Mouse (Mus musculus) CH12.LX (cell line): ENCODE measurements around the gene Gm43064. TPM values are rescaled to one million over a fixed set of nuclear protein-coding genes. Genes with fewer than 3 reads are reported as not detected.
A peak's percentile ranks its signal among the peaks of the same experiment; 100 is the strongest.
"Not testable (repeated sequence)": the region's sequence is repeated elsewhere in the genome, so short reads cannot be mapped to it uniquely, and the experiment has no call there.

Experiments
- DNase-seq: peaks from one replicate; pipeline ENCODE4 v3.0.0-alpha.2; 2013; ENCODE audit errors: extremely low read depth
- H3K27ac ChIP-seq: 2 replicates; pipeline ENCODE4 v1.5.1; 2012; ENCODE audit warnings: low read depth, mild to moderate bottlenecking, control low read depth, moderate library complexity; ENCODE audit not compliant: insufficient read depth
- H3K27me3 ChIP-seq: replicated peaks from 2 replicates; pipeline ENCODE3; 2012; ENCODE audit warnings: inconsistent platforms
- H3K36me3 ChIP-seq, 2 experiments: replicated peaks in 1 of 2; 2 replicates each; pipeline versions ENCODE3 to v1.6.1; 2012; ENCODE audit warnings: inconsistent platforms in 1 of 2, low read length in 1 of 2, mild to moderate bottlenecking in 1 of 2, mixed read lengths in 1 of 2, moderate library complexity in 1 of 2; ENCODE audit not compliant: control insufficient read depth in 1 of 2, insufficient read depth in 1 of 2
- H3K4me1 ChIP-seq, 2 experiments: 2 replicates each; pipeline ENCODE4 v1.6.1; 2012; ENCODE audit warnings: inconsistent platforms in 1 of 2, moderate library complexity in 1 of 2; ENCODE audit not compliant: insufficient read depth in 2 of 2, control insufficient read depth in 1 of 2
- H3K4me2 ChIP-seq: 2 replicates; pipeline ENCODE4 v1.6.1; 2012; ENCODE audit warnings: low read depth, mild to moderate bottlenecking, control low read depth; ENCODE audit not compliant: poor library complexity, insufficient read depth, severe bottlenecking
- H3K4me3 ChIP-seq, 3 experiments: fragments of 150-350 bp in 1 of 3; sonication (generic) in 1 of 3; replicated peaks in 1 of 3; 2 replicates each; pipeline versions ENCODE3 to v1.5.1; 2011 to 2012; ENCODE audit warnings: low read depth in 2 of 3, low read length in 2 of 3, mild to moderate bottlenecking in 2 of 3, moderate library complexity in 2 of 3, control low read depth in 1 of 3, improper control_type of control experiment in 1 of 3, inconsistent platforms in 1 of 3, mixed read lengths in 1 of 3; ENCODE audit not compliant: poor library complexity in 1 of 3
- H3K79me2 ChIP-seq: replicated peaks from 2 replicates; pipeline ENCODE4 v1.6.1; 2012; ENCODE audit warnings: mild to moderate bottlenecking, moderate library complexity; ENCODE audit not compliant: control insufficient read depth, poor library complexity, insufficient read depth, severe bottlenecking; ENCODE audit errors: extremely low read depth
- H3K9ac ChIP-seq: 2 replicates; pipeline ENCODE4 v1.6.1; 2012; ENCODE audit warnings: low read depth, mild to moderate bottlenecking, control low read depth, moderate library complexity; ENCODE audit not compliant: insufficient read depth
- H3K9me3 ChIP-seq: replicated peaks from 2 replicates; pipeline ENCODE3; 2012; ENCODE audit warnings: low read length, inconsistent platforms, mixed read lengths
- BHLHE40 ChIP-seq: IDR thresholded peaks from 2 replicates; pipeline ENCODE4 v1.6.1; 2011; ENCODE audit warnings: mild to moderate bottlenecking, low read depth, low read length, improper control_type of control experiment
- CHD1 ChIP-seq: IDR thresholded peaks from 2 replicates; pipeline ENCODE4 v1.6.1; 2012; ENCODE audit warnings: low read depth, low read length, improper control_type of control experiment, inconsistent platforms
- CHD2 ChIP-seq: IDR thresholded peaks from 2 replicates; pipeline ENCODE4 v1.6.1; 2011; ENCODE audit warnings: low read length, improper control_type of control experiment
- ELF1 ChIP-seq: IDR thresholded peaks from 2 replicates; pipeline ENCODE4 v1.6.1; 2014; ENCODE audit warnings: low read depth, mild to moderate bottlenecking, inconsistent platforms, low read length, improper control_type of control experiment
- EP300 ChIP-seq: IDR thresholded peaks from 2 replicates; pipeline ENCODE4 v1.6.1; 2011; ENCODE audit warnings: low read length, improper control_type of control experiment
- ETS1 ChIP-seq: conservative IDR thresholded peaks from 2 replicates; pipeline ENCODE4 v1.6.1; 2012; ENCODE audit warnings: low read depth, mild to moderate bottlenecking, inconsistent platforms, low read length, improper control_type of control experiment, moderate library complexity
- HCFC1 ChIP-seq: IDR thresholded peaks from 2 replicates; pipeline ENCODE4 v1.6.1; 2012; ENCODE audit warnings: low read depth, mild to moderate bottlenecking, inconsistent platforms, low read length, improper control_type of control experiment
- JUN ChIP-seq: IDR thresholded peaks from 2 replicates; pipeline ENCODE4 v1.6.1; 2011; ENCODE audit warnings: low read depth, mild to moderate bottlenecking, low read length, improper control_type of control experiment, moderate library complexity; ENCODE audit not compliant: insufficient read depth
- JUND ChIP-seq: conservative IDR thresholded peaks from 2 replicates; pipeline ENCODE4 v1.6.1; 2011; ENCODE audit warnings: low read depth, low read length, improper control_type of control experiment
- KAT2A ChIP-seq: IDR thresholded peaks from 2 replicates; pipeline ENCODE4 v1.6.1; 2012; ENCODE audit warnings: low read length, improper control_type of control experiment, inconsistent platforms; ENCODE audit not compliant: insufficient replicate concordance
- MAFK ChIP-seq: IDR thresholded peaks from 2 replicates; pipeline ENCODE4 v1.6.1; 2011; ENCODE audit warnings: low read length, improper control_type of control experiment; ENCODE audit not compliant: insufficient replicate concordance
- MAZ ChIP-seq: IDR thresholded peaks from 2 replicates; pipeline ENCODE4 v1.6.1; 2012; ENCODE audit warnings: low read depth, mild to moderate bottlenecking, inconsistent platforms, low read length, improper control_type of control experiment, moderate library complexity
- MEF2A ChIP-seq: IDR thresholded peaks from 2 replicates; pipeline ENCODE4 v1.6.1; 2014; ENCODE audit warnings: low read depth, mild to moderate bottlenecking, inconsistent platforms, low read length, improper control_type of control experiment, borderline replicate concordance
- MYC ChIP-seq: IDR thresholded peaks from 2 replicates; pipeline ENCODE4 v1.6.1; 2011; ENCODE audit warnings: low read depth, mild to moderate bottlenecking, improper control_type of control experiment, low read length
- NELFE ChIP-seq: IDR thresholded peaks from 2 replicates; pipeline ENCODE4 v1.6.1; 2011; ENCODE audit warnings: low read depth, low read length, improper control_type of control experiment
- NRF1 ChIP-seq: IDR thresholded peaks from 2 replicates; pipeline ENCODE4 v1.6.1; 2014; ENCODE audit warnings: low read depth, mild to moderate bottlenecking, inconsistent platforms, low read length, improper control_type of control experiment, moderate library complexity
- PAX5 ChIP-seq: IDR thresholded peaks from 2 replicates; pipeline ENCODE4 v1.6.1; 2012; ENCODE audit warnings: low read length, inconsistent platforms, mixed read lengths
- POLR2A ChIP-seq: IDR thresholded peaks from 2 replicates; pipeline ENCODE4 v1.6.1; 2011; ENCODE audit warnings: low read depth, mild to moderate bottlenecking, improper control_type of control experiment, low read length
- POLR2AphosphoS2 ChIP-seq: IDR thresholded peaks from 2 replicates; pipeline ENCODE4 v1.6.1; 2011; ENCODE audit warnings: low read depth, low read length, improper control_type of control experiment
- RAD21 ChIP-seq: IDR thresholded peaks from 2 replicates; pipeline ENCODE4 v1.6.1; 2011; ENCODE audit warnings: low read depth, mild to moderate bottlenecking, low read length, improper control_type of control experiment, moderate library complexity
- RCOR1 ChIP-seq: conservative IDR thresholded peaks from 2 replicates; pipeline ENCODE4 v1.6.1; 2012; ENCODE audit warnings: low read depth, mild to moderate bottlenecking, inconsistent platforms, low read length, improper control_type of control experiment
- SIN3A ChIP-seq: IDR thresholded peaks from 2 replicates; pipeline ENCODE4 v1.6.1; 2012; ENCODE audit warnings: low read length, improper control_type of control experiment, inconsistent platforms
- SMC3 ChIP-seq: IDR thresholded peaks from 2 replicates; pipeline ENCODE4 v1.6.1; 2011; ENCODE audit warnings: low read depth, low read length, improper control_type of control experiment
- TBP ChIP-seq: conservative IDR thresholded peaks from 2 replicates; pipeline ENCODE4 v1.6.1; 2011; ENCODE audit warnings: low read depth, low read length, improper control_type of control experiment
- TCF12 ChIP-seq: IDR thresholded peaks from 2 replicates; pipeline ENCODE4 v1.6.1; 2014; ENCODE audit warnings: low read depth, mild to moderate bottlenecking, inconsistent platforms, low read length, improper control_type of control experiment
- UBTF ChIP-seq: IDR thresholded peaks from 2 replicates; pipeline ENCODE4 v1.6.1; 2012; ENCODE audit warnings: low read depth, mild to moderate bottlenecking, inconsistent platforms, low read length, improper control_type of control experiment, moderate library complexity
- USF1 ChIP-seq: IDR thresholded peaks from 2 replicates; pipeline ENCODE4 v1.6.1; 2014; ENCODE audit warnings: low read depth, mild to moderate bottlenecking, inconsistent platforms, low read length, improper control_type of control experiment
- USF2 ChIP-seq: conservative IDR thresholded peaks from 2 replicates; pipeline ENCODE4 v1.6.1; 2011; ENCODE audit warnings: low read depth, low read length, improper control_type of control experiment
- ZC3H11A ChIP-seq: IDR thresholded peaks from 2 replicates; pipeline ENCODE4 v1.6.1; 2012; ENCODE audit warnings: low read depth, mild to moderate bottlenecking, inconsistent platforms, low read length, improper control_type of control experiment
- ZNF384 ChIP-seq: IDR thresholded peaks from 2 replicates; pipeline ENCODE4 v1.6.1; 2012; ENCODE audit warnings: low read depth, low read length, improper control_type of control experiment, inconsistent platforms
- dilution Hi-C: fragments of 300-500 bp; cut with MboI; formaldehyde crosslinking; loops from 2 replicates; pipeline ENCODE4 v1.14.3; 2020; ENCODE audit warnings: low sequenced_read_pairs; ENCODE audit not compliant: extremely low pct_unique_long_range_greater_than_20kb, extremely low pct_ligation_motif_present
- in situ Hi-C: fragments of 300-500 bp; cut with MboI; formaldehyde crosslinking; loops from 3 replicates; pipeline ENCODE4 v1.14.3; 2019; ENCODE audit warnings: low sequenced_read_pairs, low pct_ligation_motif_present, low pct_unique_long_range_greater_than_20kb, mixed read lengths
- polyA plus RNA-seq: library from polyadenylated mRNA; unstranded; fragments of >175 nt; gene quantifications from 2 replicates; pipeline ENCODE4 v1.2.1, GENCODE M21; 2012; ENCODE audit warnings: low read depth; ENCODE audit not compliant: insufficient read length
- total RNA-seq, 2 experiments: library from RNA; depleted of rRNA; stranded (reverse); fragments of 300-350 nt in 1 of 2; fragments of >200 nt in 1 of 2; gene quantifications; 2 replicates each; pipeline ENCODE4 v1.2.3; 2012 to 2014

The Gm43064 gene
- total and polyA plus RNA-seq, 3 experiments: 0.91 to 3.1 TPM; not detected in 1

- DNase-seq, H3K9ac ChIP-seq, H3K4me3 ChIP-seq, dilution Hi-C loops, H3K4me2 ChIP-seq, H3K27me3 ChIP-seq, H3K27ac ChIP-seq: not testable (repeated sequence)
- peaks cover 30% of the 10 kb centered on the region for H3K79me2 ChIP-seq
- H3K9me3 ChIP-seq: peaks cover 31% of the 10 kb centered on the region
- in situ Hi-C loops: loop anchor here (25.0 kb wide), 1 partner anchor 246 kb away; no protein-coding TSS in a partner anchor
- H3K36me3 ChIP-seq: peaks cover 22 to 52% of the 10 kb centered on the region in 2 experiments
- peaks cover 0 to 12% of the 10 kb centered on the region in 2 experiments; a peak in 1 of 4 replicates for H3K4me1 ChIP-seq
These were observed 31.6 kb downstream of the Gm43064 start for GRCm38 (mm10) chr3:103840946-103841345.

GRCm38 (mm10) chr3:103850644-103851363 lies 41.4 kb downstream of the Gm43064 start:
- H3K36me3 ChIP-seq: peaks cover 12 to 33% of the 10 kb centered on the region in 2 experiments
- in situ Hi-C loops: no loop called here
- dilution Hi-C loops: no loop called here
- no peak; the same call in 1 of the 2 replicates for TF ChIP-seq MEF2A
- peak; percentile 98 for TF ChIP-seq BHLHE40
- TF ChIP-seq HCFC1: peak; percentile 30; the same call in 1 of the 2 replicates
- peak; percentile 9; the same call in 1 of the 2 replicates for TF ChIP-seq SMC3
- TF ChIP-seq ELF1: 0 out of 2 replicates have a peak, but pooled peaks have one; percentile 17
- TF ChIP-seq CHD2: peak; percentile 80
- TF ChIP-seq TCF12: 0 out of 2 replicates have a peak, but pooled peaks have one; percentile 52
- TF ChIP-seq KAT2A: 0 out of 2 replicates have a peak, but pooled peaks have one; percentile 15
- peak; percentile 68 for TF ChIP-seq USF1
- no peak for TF ChIP-seq ZC3H11A
- TF ChIP-seq RCOR1: 0 out of 2 replicates have a peak, but pooled peaks have one; percentile 17
- TF ChIP-seq USF2: peak; percentile 53
- TF ChIP-seq POLR2AphosphoS2: no peak
- no peak for TF ChIP-seq PAX5
- TF ChIP-seq ETS1: peak; percentile 95
- peak; percentile 28; the same call in 1 of the 2 replicates for TF ChIP-seq NELFE
- 0 out of 2 replicates have a peak, but pooled peaks have one; percentile 51 for TF ChIP-seq MAZ
- TF ChIP-seq MYC: peak; percentile 88
- TF ChIP-seq NRF1: no peak
- peak; percentile 52; the same call in 1 of the 2 replicates for TF ChIP-seq POLR2A
- TF ChIP-seq MAFK: peak; percentile 39; the same call in 1 of the 2 replicates
- peak; percentile 56 for TF ChIP-seq JUND
- TF ChIP-seq UBTF: no peak
- no peak for TF ChIP-seq RAD21
- no peak for TF ChIP-seq ZNF384
- peak; percentile 35; the same call in 1 of the 2 replicates for TF ChIP-seq JUN
- peak; percentile 79; the same call in 1 of the 2 replicates for TF ChIP-seq EP300
- no peak; the same call in 1 of the 2 replicates for TF ChIP-seq CHD1
- TF ChIP-seq SIN3A: peak; percentile 81; the same call in 1 of the 2 replicates
- peak; percentile 91; the same call in 1 of the 2 replicates for TF ChIP-seq TBP

More at GRCm38 (mm10) chr3:103850644-103851363, 41.4 kb downstream of the Gm43064 start:
- Histone ChIP-seq H3K9me3 (no peaks in the 10 kb centered on the region), H3K79me2 (peaks cover 18% of the 10 kb centered on the region), H3K9ac (peak overlapping the region; percentile 82), H3K4me2 (peak overlapping the region; percentile 100), H3K27ac (peak overlapping the region; percentile 100), H3K4me1 (peaks cover 5 to 75% of the 10 kb centered on the region in 2 experiments; a peak in 3 of 4 replicates), H3K27me3 (no peaks in the 10 kb centered on the region), H3K4me3 (peak overlapping the region; percentile 38 to 63 (median 44))
- peak; percentile 90 for DNase-seq
